Mouse (Mus musculus) brain, embryonic 14.5 days (tissue): ENCODE data around the gene Cdca7.

Source experiments
- CTCF ChIP-seq: fragments of 200-500 bp; IDR thresholded peaks from 2 replicates; pipeline ENCODE4 v1.5.1; 2012; ENCODE audit warnings: inconsistent platforms, mild to moderate bottlenecking, moderate library complexity, borderline replicate concordance; ENCODE audit not compliant: insufficient read depth, insufficient read length; ENCODE audit errors: extremely low read depth
- POLR2A ChIP-seq: fragments of 200-500 bp; IDR thresholded peaks from 2 replicates; pipeline ENCODE4 v1.6.1; 2012; ENCODE audit warnings: mild to moderate bottlenecking, inconsistent platforms, borderline replicate concordance; ENCODE audit not compliant: poor library complexity, insufficient read depth, insufficient read length, severe bottlenecking; ENCODE audit errors: extremely low read depth

DNA sequence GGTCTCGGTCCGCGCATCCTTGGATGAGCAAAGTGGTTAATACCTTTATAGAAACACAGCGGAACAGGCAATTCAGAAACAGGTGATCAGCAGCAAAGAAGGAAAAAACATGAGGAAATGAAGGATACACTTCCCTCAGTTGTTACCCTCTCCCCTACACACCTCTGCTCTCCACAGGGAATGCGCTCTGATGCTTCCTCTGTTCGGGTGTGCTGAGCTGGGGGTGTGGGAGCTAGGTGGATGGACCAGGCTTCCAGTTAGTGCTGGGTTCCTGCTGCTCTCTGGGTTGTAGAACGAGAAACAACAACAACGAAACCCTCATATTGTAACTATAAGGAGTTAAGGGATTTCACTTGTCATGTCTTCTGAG, 40.7 kb downstream of the Cdca7 start:
- TF ChIP-seq CTCF: no peak
- no peak for TF ChIP-seq POLR2A
